Mouse (Mus musculus) cerebellum, postnatal 25 days (tissue): ENCODE data around the gene Slc2a9.

Experiments
- DNase-seq, 2 experiments: peaks; one replicate each; pipeline ENCODE4 v3.0.0; 2021; ENCODE audit warnings: mixed read lengths in 2 of 2

Gene Slc2a9

GRCm38 (mm10) chr5:38502992-38503391 lies at the start of gene Slc2a9:
Gene Slc2a9 (minus strand): TSS chr5:38503143.
- DNase-seq = no peak

- DNase-seq = no peak
Observed at GRCm38 (mm10) chr5:38552615-38553014, 49.7 kb upstream of the Slc2a9 start.

GRCm38 (mm10) chr5:38550221-38550768 lies 47.4 kb upstream of the Slc2a9 start:
- no peak for DNase-seq

DNA sequence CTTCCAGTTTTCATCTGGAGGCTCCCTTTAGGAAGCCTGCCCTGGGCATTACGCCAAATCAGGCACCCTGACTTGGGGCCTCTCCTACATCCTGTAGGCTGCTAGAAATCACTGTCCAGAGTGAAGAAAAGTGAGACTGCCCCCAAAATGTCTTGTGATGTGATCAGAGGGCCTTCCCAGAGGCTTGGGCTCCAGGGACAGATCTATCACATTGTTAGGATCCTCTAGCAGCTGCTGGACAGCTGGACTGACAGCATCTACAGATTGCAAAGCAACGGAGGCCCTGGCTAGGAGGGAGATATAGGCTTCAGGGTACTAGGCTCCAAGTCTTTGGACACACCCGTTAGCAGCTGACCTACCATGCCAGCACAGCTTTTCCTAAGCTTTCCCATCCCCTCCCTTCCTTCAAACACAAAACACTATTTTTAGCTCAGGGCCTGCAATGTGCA lies 46.5 kb upstream of the Slc2a9 start:
- DNase-seq = no peak

GRCm38 (mm10) chr5:38547375-38547774 lies 44.4 kb upstream of the Slc2a9 start:
- no peak for DNase-seq

GRCm38 (mm10) chr5:38544423-38545415 lies 41.8 kb upstream of the Slc2a9 start:
- no peak for DNase-seq

DNA sequence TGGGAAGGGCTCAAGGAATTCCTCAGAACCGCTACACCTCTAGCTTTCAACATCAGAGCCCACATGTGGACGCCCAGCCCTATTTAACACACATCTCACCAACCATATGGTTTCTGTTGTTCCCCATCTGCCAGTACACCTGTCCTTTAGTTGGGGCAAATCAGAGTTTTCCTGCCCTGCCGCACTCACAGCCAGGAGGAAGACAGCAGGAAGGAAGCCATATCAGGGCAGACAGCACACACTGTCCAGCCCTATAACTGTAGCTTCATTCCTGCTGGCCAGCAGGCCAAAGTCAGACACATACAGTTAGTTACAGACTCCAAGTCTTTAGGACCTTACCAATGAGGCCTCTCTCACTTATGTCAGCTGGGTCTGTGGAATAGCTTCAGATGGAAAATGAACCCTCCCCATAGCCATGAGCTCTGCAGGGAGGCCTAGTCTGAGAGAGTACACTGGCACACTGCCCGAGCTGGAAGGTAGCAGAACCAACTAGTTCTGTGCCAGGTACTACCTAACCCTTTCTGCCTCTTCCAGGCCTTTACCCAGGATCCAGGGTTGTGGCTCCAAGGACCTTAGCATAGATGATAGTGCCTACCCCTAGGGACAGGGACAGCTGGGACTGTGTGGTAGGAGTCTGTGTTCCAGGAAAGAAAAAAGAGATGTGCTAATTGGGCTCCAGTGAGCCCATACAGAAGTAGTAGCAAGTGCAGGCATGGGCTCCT lies 40.7 kb upstream of the Slc2a9 start:
- DNase-seq = peak; percentile 84 to 91

DNA sequence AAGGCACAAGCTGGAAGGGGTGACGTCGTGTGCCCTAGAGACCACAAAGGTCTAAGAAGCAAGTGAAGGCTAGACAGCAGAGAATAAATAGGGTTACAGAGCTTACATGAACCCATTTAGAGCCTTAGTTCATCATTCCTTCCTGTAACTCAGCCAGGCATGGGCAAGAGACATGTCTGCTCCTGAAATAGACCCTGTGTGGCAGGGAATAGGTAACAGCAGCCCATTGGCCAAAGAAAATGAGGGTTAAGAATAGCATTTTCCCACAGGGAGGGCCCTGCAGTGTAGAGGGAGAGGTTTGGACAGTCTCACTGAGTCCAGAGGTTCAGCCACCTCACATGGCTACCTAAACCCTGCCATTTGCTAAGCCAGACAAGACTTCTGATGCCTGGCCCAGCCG lies 38.8 kb upstream of the Slc2a9 start:
- DNase-seq = no peak

- DNase-seq = no peak
Observed at GRCm38 (mm10) chr5:38540898-38541297, 38.0 kb upstream of the Slc2a9 start.

- DNase-seq = no peak
Observed at GRCm38 (mm10) chr5:38538508-38538907, 35.6 kb upstream of the Slc2a9 start.

DNA sequence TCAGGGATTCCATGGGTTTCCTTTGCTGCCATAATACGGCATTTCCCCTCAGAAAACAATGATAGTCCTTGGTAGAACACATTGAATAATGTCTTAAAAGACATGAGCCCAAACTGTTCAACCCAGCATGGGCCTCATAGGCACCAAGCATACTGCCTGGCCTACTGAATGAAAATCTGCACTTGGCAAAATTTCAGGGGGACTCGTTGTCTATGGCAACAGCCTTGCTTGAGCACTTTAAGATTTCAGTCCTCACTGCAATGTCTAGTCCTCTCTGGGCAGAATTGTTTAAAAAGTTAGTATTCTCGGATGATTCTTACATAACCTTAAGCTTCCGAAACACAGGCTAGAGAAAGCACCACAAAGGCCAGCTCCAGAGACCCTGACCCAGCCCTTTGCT lies 34.9 kb upstream of the Slc2a9 start:
- DNase-seq = no peak

DNA sequence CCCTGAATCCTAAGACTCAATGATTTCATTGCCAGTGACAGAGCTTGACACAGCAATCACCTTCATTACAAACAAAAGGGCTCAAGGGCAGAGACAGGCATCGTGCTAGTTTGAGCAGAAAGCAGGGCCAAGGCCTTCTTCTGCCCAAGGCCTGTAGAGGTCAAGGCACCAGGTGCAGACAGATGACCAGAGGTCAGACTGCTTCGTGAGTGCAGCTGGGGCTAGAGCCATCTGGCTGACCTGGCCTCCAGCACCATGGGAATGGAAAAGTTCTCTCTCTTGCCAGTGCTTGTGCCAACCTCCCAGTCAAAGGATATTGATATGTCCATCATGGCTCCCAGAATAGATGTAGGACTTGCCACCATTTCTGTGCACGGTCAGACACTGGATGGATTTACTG lies 33.9 kb upstream of the Slc2a9 start:
- DNase-seq = no peak

- peak; percentile 78 to 82 for DNase-seq
Observed at GRCm38 (mm10) chr5:38532084-38532483, 29.1 kb upstream of the Slc2a9 start.

DNA sequence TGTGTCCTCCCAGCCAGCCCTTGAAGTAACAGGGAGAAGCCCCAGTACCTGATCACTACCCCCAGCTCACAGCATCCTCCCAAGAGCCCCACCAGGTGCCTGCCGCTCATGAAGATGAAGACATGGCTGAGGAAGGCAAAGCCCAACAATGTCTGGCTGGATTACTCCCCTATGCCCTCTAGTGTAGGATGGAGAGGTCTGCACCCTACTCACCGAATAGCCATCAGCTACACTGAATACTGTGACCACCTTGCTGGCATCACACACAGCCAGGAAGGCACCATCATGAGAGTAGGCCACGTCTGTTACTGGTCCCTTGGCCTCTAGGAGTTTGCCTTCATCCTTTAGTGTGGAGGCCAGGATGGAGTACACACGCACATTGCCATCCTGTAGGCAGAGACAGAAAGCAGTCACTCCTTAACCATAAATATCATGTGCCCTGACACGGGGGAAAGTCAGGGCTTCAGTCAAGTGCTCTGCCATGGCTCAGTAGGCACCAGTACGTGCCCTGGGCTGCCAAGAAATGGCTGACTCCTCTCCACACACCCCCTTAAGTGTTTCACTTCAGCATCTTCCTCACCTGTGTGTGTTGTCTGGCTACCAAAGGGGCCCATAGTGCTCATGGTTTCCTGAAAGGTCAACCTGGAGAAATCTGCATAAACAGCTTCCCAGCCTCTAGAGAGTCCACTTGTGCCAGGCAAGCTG lies 26.9 kb upstream of the Slc2a9 start:
- DNase-seq = peak in 1 of 2 experiments; percentile 30

DNA sequence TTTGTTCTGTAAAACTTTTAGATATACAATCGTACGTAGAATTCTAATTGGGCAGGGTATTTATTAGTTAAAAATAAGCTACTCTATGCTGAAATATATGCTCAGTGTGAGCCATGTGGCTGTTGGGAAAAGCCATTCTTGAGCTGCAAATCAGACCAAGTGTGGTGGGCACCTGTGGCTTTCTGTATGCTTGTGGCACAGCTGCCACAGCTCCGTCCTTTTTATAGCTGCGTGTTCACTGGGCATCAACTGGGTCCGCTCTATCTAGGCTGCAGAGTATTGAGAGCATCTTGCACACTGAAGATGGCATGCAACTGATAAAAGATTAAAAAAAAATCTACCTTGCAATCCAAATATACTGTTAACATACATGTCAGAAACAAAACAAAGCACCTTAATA lies 20.0 kb upstream of the Slc2a9 start:
- DNase-seq = no peak

DNA sequence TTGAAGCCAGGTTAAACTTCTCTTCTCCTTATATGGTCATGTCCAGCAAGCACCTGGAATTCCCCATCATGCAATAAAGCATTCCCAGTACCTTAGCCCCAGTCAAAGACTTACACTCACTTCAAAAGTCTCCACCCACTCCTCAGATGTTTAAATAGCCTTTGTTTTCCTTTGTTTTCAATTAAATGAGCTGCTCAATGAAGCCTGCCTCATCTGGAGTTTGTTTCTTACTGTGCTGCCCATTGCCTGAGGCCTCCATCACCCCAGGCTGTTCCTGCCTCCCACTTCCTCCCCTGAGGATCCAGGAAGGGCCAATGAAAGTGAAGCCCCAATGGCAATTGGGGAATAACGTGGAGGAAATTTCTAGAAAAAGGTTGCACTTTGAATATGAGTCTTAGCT lies 17.9 kb upstream of the Slc2a9 start:
- DNase-seq = no peak

DNA sequence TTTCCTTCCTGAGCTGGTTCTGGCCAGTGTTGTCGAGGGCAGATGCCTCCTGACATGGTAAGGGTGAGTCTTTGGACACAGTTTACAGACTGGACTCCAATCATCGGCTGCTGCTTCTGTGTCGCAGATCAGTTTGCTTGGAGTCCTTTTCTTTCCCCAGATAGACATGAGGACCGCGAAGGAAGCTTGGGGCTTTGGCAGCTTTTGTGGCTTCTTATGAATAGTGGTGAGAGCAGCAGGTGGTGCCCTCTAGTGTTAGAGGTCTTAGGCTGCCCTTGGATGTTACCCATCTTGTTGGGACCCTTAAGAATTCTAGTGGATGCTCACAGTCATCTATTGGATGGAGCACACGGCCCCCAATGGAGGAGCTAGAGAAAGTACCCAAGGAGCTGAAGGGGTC lies 13.3 kb upstream of the Slc2a9 start:
- DNase-seq = peak in 1 of 2 experiments; percentile 43

DNA sequence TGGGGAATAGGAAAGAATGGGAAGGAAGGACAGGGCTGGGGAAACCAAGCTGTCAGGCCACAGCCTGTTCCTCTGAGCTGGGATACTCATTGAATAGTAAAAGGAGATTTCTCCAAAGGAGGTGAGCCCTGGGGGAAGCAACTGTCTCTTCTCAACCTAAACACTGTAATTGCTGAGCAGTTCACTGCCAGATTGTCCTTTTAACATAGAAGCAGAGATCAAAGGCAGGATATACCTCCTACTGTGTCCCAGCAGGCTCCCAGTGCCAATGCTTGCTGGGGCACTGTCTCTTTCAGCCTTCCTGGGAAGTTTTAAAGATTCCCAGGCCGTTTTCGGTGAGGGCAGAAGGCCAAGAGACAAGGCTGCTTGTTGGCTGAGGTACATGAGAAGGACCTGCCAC lies 10.0 kb upstream of the Slc2a9 start:
- no peak for DNase-seq

- no peak for DNase-seq
Observed at GRCm38 (mm10) chr5:38509568-38509967, 6.6 kb upstream of the Slc2a9 start.

GRCm38 (mm10) chr5:38505435-38505765 lies 2.5 kb upstream of the Slc2a9 start:
- no peak for DNase-seq

DNA sequence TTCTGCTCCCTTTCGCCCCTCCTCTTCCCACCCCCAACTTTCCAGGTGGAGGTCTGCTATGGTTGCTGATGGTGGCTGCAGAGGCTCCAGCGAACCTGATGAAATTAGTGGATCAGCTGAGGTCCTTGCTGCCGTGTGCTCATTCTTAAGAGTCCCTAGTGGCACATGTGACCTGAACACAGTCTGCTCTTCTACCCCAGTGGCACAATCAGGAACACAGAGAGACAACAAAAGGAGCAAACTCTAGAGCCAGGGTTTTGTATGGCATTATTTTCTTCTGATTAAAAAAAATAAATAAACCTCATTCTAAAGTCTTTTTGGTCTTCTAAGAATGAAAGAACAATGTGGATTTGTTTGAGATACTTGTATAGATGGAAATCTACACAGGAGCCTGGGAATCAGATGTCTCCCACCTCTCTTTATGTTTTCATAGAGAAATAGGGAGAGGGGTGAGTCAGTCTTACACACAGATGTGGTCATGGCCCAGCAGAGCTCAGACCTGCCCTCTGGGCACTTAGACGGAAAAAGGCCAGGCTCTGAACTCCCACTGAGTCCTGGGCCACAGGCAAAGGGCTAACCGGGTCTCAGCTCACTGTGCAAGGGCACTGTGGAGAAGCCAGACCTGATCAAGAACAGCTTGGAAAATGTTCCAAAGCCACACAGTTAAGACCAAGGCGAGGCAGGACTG lies 1.9 kb upstream of the Slc2a9 start:
- no peak for DNase-seq

GRCm38 (mm10) chr5:38504116-38504515 lies 1.2 kb upstream of the Slc2a9 start:
- DNase-seq = no peak
